Mouse (Mus musculus) brain, embryonic 18.5 days (tissue): Measurements from ENCODE around the gene Stum.

Experiments used
- DNase-seq: peaks from one replicate; pipeline ENCODE4 v3.0.0-alpha.2; 2012; ENCODE audit warnings: low read depth, low spot score

Gene Stum

GRCm38 (mm10) chr1:180429819-180430218 is 53.5 kb downstream of the Stum start:
- no peak for DNase-seq

GRCm38 (mm10) chr1:180428871-180429270 is 54.4 kb downstream of the Stum start:
- no peak for DNase-seq

- DNase-seq = no peak
These were observed 55.1 kb downstream of the Stum start for GRCm38 (mm10) chr1:180428101-180428712.

- DNase-seq = no peak
These were observed 55.6 kb downstream of the Stum start for GRCm38 (mm10) chr1:180427685-180428084.

- no peak for DNase-seq
These were observed 56.9 kb downstream of the Stum start for GRCm38 (mm10) chr1:180426405-180426804.

- DNase-seq = no peak
These were observed 59.4 kb downstream of the Stum start for GRCm38 (mm10) chr1:180423931-180424330.

- no peak for DNase-seq
These were observed 60.2 kb downstream of the Stum start for GRCm38 (mm10) chr1:180423008-180423639.

GRCm38 (mm10) chr1:180422076-180422828 is 61.1 kb downstream of the Stum start:
- no peak for DNase-seq

GRCm38 (mm10) chr1:180421165-180421909 is 62.0 kb downstream of the Stum start:
- no peak for DNase-seq

GRCm38 (mm10) chr1:180420496-180421164 is 62.7 kb downstream of the Stum start:
- DNase-seq = no peak

- no peak for DNase-seq
These were observed 64.2 kb downstream of the Stum start for GRCm38 (mm10) chr1:180419059-180419458.

- DNase-seq = no peak
These were observed 66.2 kb downstream of the Stum start for GRCm38 (mm10) chr1:180417118-180417517.

GRCm38 (mm10) chr1:180415836-180416235 is 67.5 kb downstream of the Stum start:
- no peak for DNase-seq

- DNase-seq = no peak
These were observed 68.2 kb downstream of the Stum start for GRCm38 (mm10) chr1:180415064-180415463.

- DNase-seq = no peak
These were observed 73.0 kb downstream of the Stum start for GRCm38 (mm10) chr1:180410306-180410705.

GRCm38 (mm10) chr1:180409771-180410170 is 73.5 kb downstream of the Stum start:
- DNase-seq = no peak

- no peak for DNase-seq
These were observed 74.5 kb downstream of the Stum start for GRCm38 (mm10) chr1:180408832-180409231.

- DNase-seq = no peak
These were observed 75.3 kb downstream of the Stum start for GRCm38 (mm10) chr1:180407727-180408719.

- DNase-seq = no peak
These were observed 76.1 kb downstream of the Stum start for GRCm38 (mm10) chr1:180407171-180407671.
